36 mouse cellular contexts compared by ENCODE assay signal in genomic region chr9:98961591-98962477, GRCm38 (mm10). TPM values are rescaled to one million over a fixed set of nuclear protein-coding genes. Genes with fewer than 3 reads are reported as not detected.
DNase-seq lines count a peak whose midpoint lies in the region; ATAC-seq lines count a peak whose summit lies in the region.
"Had no signal": no experiment of that assay in that cellular context is flagged by ENCODE, and none has a peak within 500 bp of the region (broad histone marks: within the 10 kb centered on the region; RNA-seq: fewer than 3 reads in every experiment).

No protein-coding gene starts in this region.

- no peak overlapping the region for H3K9ac ChIP-seq in hindbrain, embryonic 11.5 days (ENCODE audit: low read depth, low read length)
- H3K9ac ChIP-seq in hindbrain, embryonic 13.5 days: no peak overlapping the region
- H3K9ac ChIP-seq in limb, embryonic 11.5 days (ENCODE audit: low read length): no peak overlapping the region
- H3K9ac ChIP-seq: embryonic facial prominence, embryonic 13.5 days; forebrain, embryonic 13.5 days; hindbrain, embryonic 15.5 days; intestine, embryonic 15.5 days; limb, embryonic 13.5 days; lung, embryonic 15.5 days; midbrain, embryonic 12.5 days had no signal

- H3K4me3 ChIP-seq in hindbrain, embryonic 11.5 days (ENCODE audit: low read depth, low read length): no peak overlapping the region
- H3K4me3 ChIP-seq in hindbrain, embryonic 13.5 days: no peak overlapping the region
- H3K4me3 ChIP-seq in embryonic facial prominence, embryonic 10.5 days: peak overlapping the region; percentile 4; the same call in 1 of the 2 replicates
- H3K4me3 ChIP-seq in limb, embryonic 11.5 days (ENCODE audit: low read depth, low read length): no peak overlapping the region
- H3K4me3 ChIP-seq: embryonic facial prominence, embryonic 13.5 days; erythroblast, embryonic 14.5 days; forebrain, embryonic 13.5 days; hindbrain, embryonic 15.5 days; intestine, embryonic 15.5 days; limb, embryonic 13.5 days; lung, embryonic 15.5 days; midbrain, embryonic 12.5 days; myocyte had no signal

- peaks cover 1% of the 10 kb centered on the region; the same call in 1 of the 2 replicates for H3K4me1 ChIP-seq in hindbrain, embryonic 11.5 days (replicated peaks; ENCODE audit: control insufficient read depth, insufficient read depth, low read length)
- H3K4me1 ChIP-seq in hindbrain, embryonic 13.5 days (replicated peaks): peaks cover 6% of the 10 kb centered on the region
- peaks cover 37% of the 10 kb centered on the region for H3K4me1 ChIP-seq in embryonic facial prominence, embryonic 10.5 days
- peaks cover 3% of the 10 kb centered on the region for H3K4me1 ChIP-seq in limb, embryonic 11.5 days (ENCODE audit: control insufficient read depth, insufficient read depth, low read length)

- 0 out of 2 replicates have a peak, but pooled peaks have one; percentile 23 for ATAC-seq in hindbrain, embryonic 11.5 days (ENCODE audit: low FRiP score)
- no peak for ATAC-seq in hindbrain, embryonic 13.5 days (ENCODE audit: low FRiP score)
- no peak for ATAC-seq in limb, embryonic 11.5 days (ENCODE audit: insufficient number of reproducible peaks, low FRiP score, low TSS enrichment, low read depth)
- ATAC-seq: CD4-positive, CD25-positive, alpha-beta regulatory T cell, adult 4 months; forebrain, embryonic 13.5 days; intestine, embryonic 15.5 days had no signal

- no peak overlapping the region for H3K27ac ChIP-seq in hindbrain, embryonic 11.5 days (ENCODE audit: low read depth, low read length)
- H3K27ac ChIP-seq in hindbrain, embryonic 13.5 days: no peak overlapping the region
- H3K27ac ChIP-seq in embryonic facial prominence, embryonic 10.5 days (replicated peaks): no peak overlapping the region
- no peak overlapping the region for H3K27ac ChIP-seq in limb, embryonic 11.5 days (replicated peaks; ENCODE audit: low read depth, low read length)
- H3K27ac ChIP-seq: embryonic facial prominence, embryonic 13.5 days; forebrain, embryonic 13.5 days; hindbrain, embryonic 15.5 days; intestine, embryonic 15.5 days; limb, embryonic 13.5 days; lung, embryonic 15.5 days; midbrain, embryonic 12.5 days had no signal

- WGBS in hindbrain, embryonic 11.5 days: 4% methylated on average over 22 of the region's 22 CpGs
- 4% methylated on average over 22 of the region's 22 CpGs for WGBS in hindbrain, embryonic 13.5 days
- WGBS in embryonic facial prominence, embryonic 10.5 days: 3% methylated on average over 22 of the region's 22 CpGs
- WGBS in limb, embryonic 11.5 days: 4% methylated on average over 22 of the region's 22 CpGs

- peaks cover 81% of the 10 kb centered on the region for H3K27me3 ChIP-seq in hindbrain, embryonic 11.5 days (ENCODE audit: control insufficient read depth, insufficient read depth, low read length)
- peaks cover 93% of the 10 kb centered on the region for H3K27me3 ChIP-seq in hindbrain, embryonic 13.5 days
- peaks cover 100% of the 10 kb centered on the region for H3K27me3 ChIP-seq in embryonic facial prominence, embryonic 10.5 days (replicated peaks; ENCODE audit: low read depth, poor library complexity, severe bottlenecking)
- peaks cover 79% of the 10 kb centered on the region for H3K27me3 ChIP-seq in limb, embryonic 11.5 days (ENCODE audit: control insufficient read depth, insufficient read depth, low read length)

- DNase-seq in hindbrain, embryonic 11.5 days (ENCODE audit: low spot score): peak; percentile 57
- DNase-seq in embryo, embryonic 11 days: peak; percentile 53
- peak; percentile 58 for DNase-seq in embryonic facial prominence, embryonic 10.5 days (ENCODE audit: low spot score)
- DNase-seq in limb, embryonic 11.5 days (ENCODE audit: low spot score): peak; percentile 49
- no peak for DNase-seq in frontal cortex, adult 2 months (ENCODE audit: extremely low spot score in 1 of 2, low spot score in 1 of 2)
- DNase-seq in layer of hippocampus, adult 11-12 months (ENCODE audit: low spot score): no peak
- DNase-seq: adrenal gland, postnatal 25 days; cerebellum, adult 11-12 months; cerebellum, adult 9-11 months; gastrocnemius, postnatal 14 days; kidney, adult 2 months; kidney, postnatal 36 days; layer of hippocampus, postnatal 36 days; retina, postnatal 1 day; right cerebral cortex, postnatal 14 days; thymus, postnatal 4 days had no signal

- H3K4me2 ChIP-seq in hindbrain, embryonic 11.5 days (replicated peaks; ENCODE audit: low read depth, low read length): no peak overlapping the region
- no peak overlapping the region for H3K4me2 ChIP-seq in hindbrain, embryonic 13.5 days
- no peak overlapping the region for H3K4me2 ChIP-seq in limb, embryonic 11.5 days (ENCODE audit: low read depth, severe bottlenecking)
- H3K4me2 ChIP-seq: forebrain, embryonic 13.5 days; hindbrain, embryonic 15.5 days; intestine, embryonic 15.5 days; limb, embryonic 13.5 days; liver, embryonic 11.5 days; lung, embryonic 15.5 days; midbrain, embryonic 12.5 days had no signal

- H3K36me3 ChIP-seq in hindbrain, embryonic 11.5 days (ENCODE audit: control insufficient read depth, insufficient read depth, low read length): no peaks in the 10 kb centered on the region
- H3K36me3 ChIP-seq in hindbrain, embryonic 13.5 days: no peaks in the 10 kb centered on the region
- H3K36me3 ChIP-seq in embryonic facial prominence, embryonic 10.5 days (replicated peaks): no peaks in the 10 kb centered on the region
- no peaks in the 10 kb centered on the region for H3K36me3 ChIP-seq in limb, embryonic 11.5 days (ENCODE audit: control insufficient read depth, insufficient read depth, low read length)
- H3K36me3 ChIP-seq: embryonic facial prominence, embryonic 13.5 days; hindbrain, embryonic 15.5 days; intestine, embryonic 15.5 days; limb, embryonic 13.5 days; lung, embryonic 15.5 days; midbrain, embryonic 12.5 days had no signal

- no peaks in the 10 kb centered on the region for H3K9me3 ChIP-seq in hindbrain, embryonic 11.5 days (ENCODE audit: control insufficient read depth, low read length)
- H3K9me3 ChIP-seq in hindbrain, embryonic 13.5 days: no peaks in the 10 kb centered on the region
- H3K9me3 ChIP-seq in embryonic facial prominence, embryonic 10.5 days: no peaks in the 10 kb centered on the region
- H3K9me3 ChIP-seq in limb, embryonic 11.5 days (ENCODE audit: control insufficient read depth, low read length): no peaks in the 10 kb centered on the region
- H3K9me3 ChIP-seq: embryonic facial prominence, embryonic 13.5 days; forebrain, embryonic 13.5 days; hindbrain, embryonic 15.5 days; intestine, embryonic 15.5 days; limb, embryonic 13.5 days; lung, embryonic 15.5 days; midbrain, embryonic 12.5 days had no signal

RNA-seq across cellular contexts. Expression of gene Foxl2, which starts 6.7 kb away (rescaled TPM):
- polyA plus RNA-seq in hindbrain, embryonic 11.5 days (2014; fragmentation: Nextera tagmentation; extraction: Ambion mirVana): 1.0 and 1.3 TPM in 2 replicates
- polyA plus RNA-seq in hindbrain, embryonic 13.5 days (2015; fragmentation: Nextera tagmentation; extraction: Ambion mirVana): 0.61 TPM in 2 replicates
- 1.9 and 2.4 TPM in 2 replicates for polyA plus RNA-seq in embryonic facial prominence, embryonic 10.5 days (2016; fragmentation: Nextera tagmentation; extraction: Ambion mirVana)
- polyA plus RNA-seq in limb, embryonic 11.5 days (2014; fragmentation: Nextera tagmentation; extraction: Ambion mirVana): not detected in 2 replicates
- 0.27 and 0.34 TPM in 2 replicates for polyA plus RNA-seq in frontal cortex, adult 2 months (2012; rRNA removed)
- polyA plus RNA-seq: CD4-positive, CD25-positive, alpha-beta regulatory T cell, adult 4 months; erythroblast, embryonic 14.5 days; heart, embryonic 14.5 days; intestine, embryonic 15.5 days; kidney, adult 2 months; kidney, embryonic 16.5 days; limb, embryonic 13.5 days; liver, embryonic 11.5 days; liver, embryonic 16.5 days; lung, embryonic 15.5 days; small intestine, adult 2 months; stomach, embryonic 14.5 days; testis, adult 2 months; thymus, postnatal 0 days had no signal

RNA-seq across cellular contexts. Expression of gene Faim, which starts 24.3 kb away (rescaled TPM):
- 92.0 and 96.3 TPM in 2 replicates for polyA plus RNA-seq in hindbrain, embryonic 11.5 days (2014; fragmentation: Nextera tagmentation; extraction: Ambion mirVana)
- 111 and 117 TPM in 2 replicates for polyA plus RNA-seq in hindbrain, embryonic 13.5 days (2015; fragmentation: Nextera tagmentation; extraction: Ambion mirVana)
- 58.1 and 61.8 TPM in 2 replicates for polyA plus RNA-seq in embryonic facial prominence, embryonic 10.5 days (2016; fragmentation: Nextera tagmentation; extraction: Ambion mirVana)
- polyA plus RNA-seq in limb, embryonic 11.5 days (2014; fragmentation: Nextera tagmentation; extraction: Ambion mirVana): 58.5 TPM in 2 replicates
- polyA plus RNA-seq in frontal cortex, adult 2 months (2012; rRNA removed): 30.6 and 33.1 TPM in 2 replicates

RNA-seq across cellular contexts. Expression of gene 7420426K07Rik, which starts 58.9 kb away (rescaled TPM):
- not detected in 2 replicates for polyA plus RNA-seq in hindbrain, embryonic 11.5 days (2014; fragmentation: Nextera tagmentation; extraction: Ambion mirVana)
- polyA plus RNA-seq in hindbrain, embryonic 13.5 days (2015; fragmentation: Nextera tagmentation; extraction: Ambion mirVana): not detected in 2 replicates
- polyA plus RNA-seq in embryonic facial prominence, embryonic 10.5 days (2016; fragmentation: Nextera tagmentation; extraction: Ambion mirVana): not detected in 2 replicates
- not detected in 2 replicates for polyA plus RNA-seq in limb, embryonic 11.5 days (2014; fragmentation: Nextera tagmentation; extraction: Ambion mirVana)
- not detected in 2 replicates for polyA plus RNA-seq in frontal cortex, adult 2 months (2012; rRNA removed)
- polyA plus RNA-seq: CD4-positive, CD25-positive, alpha-beta regulatory T cell, adult 4 months; embryonic facial prominence, embryonic 13.5 days; erythroblast, embryonic 14.5 days; forebrain, embryonic 13.5 days; heart, embryonic 14.5 days; hindbrain, embryonic 15.5 days; intestine, embryonic 15.5 days; kidney, adult 2 months; kidney, embryonic 16.5 days; limb, embryonic 13.5 days; liver, embryonic 11.5 days; liver, embryonic 16.5 days; lung, embryonic 15.5 days; midbrain, embryonic 12.5 days; myocyte; neural tube, embryonic 14.5 days; small intestine, adult 2 months; stomach, embryonic 14.5 days; testis, adult 2 months; thymus, postnatal 0 days had no signal

Comparison
In these comparisons a context has a peak if more than half of its experiments do, and no peak if none do; other contexts are left out.
1. DNase-seq: peak in hindbrain, embryonic 11.5 days (single experiment), embryo, embryonic 11 days (single experiment), embryonic facial prominence, embryonic 10.5 days (single experiment) and limb, embryonic 11.5 days (single experiment); none in frontal cortex, adult 2 months (0 of 2) and layer of hippocampus, adult 11-12 months (single experiment).